Mouse (Mus musculus): ENCODE measurements at regions not wholly inside any gene's neighbourhood (a gene's known extent, or its start where the extent isn't known, plus 50 kb on each side); places are given as distances from the start of the nearest gene placed in this dataset.

GRCm38 (mm10) chr4:34105251-34105650 is 55.3 kb upstream of the Spaca1 start:
- Histone ChIP-seq H3K9me3 (replicated peaks) (peaks cover 27% of the 10 kb centered on the region), H3K27ac (replicated peaks) (no peak overlapping the region), H3K36me3 (no peaks in the 10 kb centered on the region), H3K27me3 (ENCODE audit: low read depth, poor library complexity, severe bottlenecking) (no peaks in the 10 kb centered on the region), H3K4me1 (no peaks in the 10 kb centered on the region), H3K4me3 (no peak overlapping the region)
- no peak for DNase-seq (ENCODE audit: low spot score)
- 98% methylated on average over 2 of the region's 2 CpGs for WGBS

GRCm38 (mm10) chr4:34114323-34114722 is 64.3 kb upstream of the Spaca1 start:
- no peaks in the 10 kb centered on the region for H3K36me3 ChIP-seq
- H3K9me3 ChIP-seq (replicated peaks), result no peaks in the 10 kb centered on the region
- no peaks in the 10 kb centered on the region for H3K27me3 ChIP-seq (ENCODE audit: low read depth, poor library complexity, severe bottlenecking)
- 88% methylated on average over 6 of the region's 6 CpGs for WGBS
- no peak for DNase-seq (ENCODE audit: low spot score)
- H3K27ac ChIP-seq (replicated peaks), result no peak overlapping the region
- no peaks in the 10 kb centered on the region for H3K4me1 ChIP-seq
- no peak overlapping the region for H3K4me3 ChIP-seq

GRCm38 (mm10) chr4:34117086-34117485 is 67.1 kb upstream of the Spaca1 start:
- Histone ChIP-seq H3K36me3 (no peaks in the 10 kb centered on the region), H3K4me3 (no peak overlapping the region), H3K9me3 (replicated peaks) (no peaks in the 10 kb centered on the region), H3K27ac (replicated peaks) (no peak overlapping the region), H3K4me1 (no peaks in the 10 kb centered on the region), H3K27me3 (ENCODE audit: low read depth, poor library complexity, severe bottlenecking) (no peaks in the 10 kb centered on the region)
- WGBS, result 92% methylated on average over 1 of the region's 1 CpGs
- DNase-seq (ENCODE audit: low spot score), result no peak

DNA sequence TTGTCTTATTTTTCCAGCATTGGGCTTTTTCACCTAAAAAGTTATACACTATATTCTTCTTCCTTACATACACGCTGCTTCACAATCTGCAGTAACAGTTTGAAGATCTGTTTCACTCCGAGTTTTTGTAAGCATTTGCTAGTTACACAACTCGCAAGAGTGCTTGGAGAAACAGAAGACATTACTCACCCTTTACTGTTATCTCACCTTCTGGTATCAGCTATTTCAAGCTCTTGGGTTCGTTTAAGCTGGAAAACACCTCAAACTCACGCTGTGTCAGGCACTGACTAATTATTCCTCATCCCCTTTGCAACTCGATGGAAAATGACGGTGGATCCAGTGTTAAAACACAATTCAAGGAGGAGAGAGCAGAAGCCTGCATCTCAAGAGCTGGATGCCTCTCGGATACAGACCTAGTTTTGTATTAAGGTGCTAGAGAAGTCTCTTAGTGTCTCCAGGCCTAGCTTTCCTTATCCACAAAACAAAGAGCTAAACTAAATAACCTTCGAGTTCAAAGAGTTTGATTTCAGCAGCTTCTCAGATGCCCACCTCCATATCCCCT is 73.0 kb upstream of the Spaca1 start:
- WGBS, result 83% methylated on average over 9 of the region's 9 CpGs

DNA sequence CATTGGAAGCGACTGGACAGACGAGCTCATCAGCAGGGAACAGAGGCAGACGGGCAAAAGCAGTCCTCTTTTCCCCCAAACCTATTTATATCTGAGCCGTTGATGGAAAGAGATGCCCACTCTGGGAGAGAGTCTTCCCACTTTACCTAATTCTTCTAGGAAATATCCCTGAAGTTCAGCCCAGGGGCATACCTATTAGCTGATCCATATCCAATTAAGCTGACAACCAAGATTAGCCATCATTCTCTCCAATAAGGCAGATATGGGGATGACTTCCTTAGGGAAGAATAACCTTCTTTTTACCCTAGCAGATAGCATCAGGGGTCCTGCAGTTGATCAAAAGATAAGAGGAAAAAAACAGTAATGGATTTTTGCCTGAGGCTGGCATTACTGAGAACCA is 78.2 kb upstream of the Spaca1 start:
- no peak overlapping the region for H3K27ac ChIP-seq (replicated peaks)
- no peaks in the 10 kb centered on the region for H3K36me3 ChIP-seq
- no peak for DNase-seq (ENCODE audit: low spot score)
- H3K27me3 ChIP-seq (ENCODE audit: low read depth, poor library complexity, severe bottlenecking), result no peaks in the 10 kb centered on the region
- no peak overlapping the region for H3K4me3 ChIP-seq
- H3K9me3 ChIP-seq (replicated peaks), result no peaks in the 10 kb centered on the region
- 82% methylated on average over 4 of the region's 4 CpGs for WGBS
- no peaks in the 10 kb centered on the region for H3K4me1 ChIP-seq

More for the DNA sequence above, 73.0 kb upstream of the Spaca1 start:
- Histone ChIP-seq H3K36me3 (no peaks in the 10 kb centered on the region), H3K4me3 (no peak overlapping the region), H3K27me3 (ENCODE audit: low read depth, poor library complexity, severe bottlenecking) (no peaks in the 10 kb centered on the region), H3K9me3 (replicated peaks) (no peaks in the 10 kb centered on the region), H3K27ac (replicated peaks) (no peak overlapping the region), H3K4me1 (no peaks in the 10 kb centered on the region)
- DNase-seq (ENCODE audit: low spot score), result no peak

DNA sequence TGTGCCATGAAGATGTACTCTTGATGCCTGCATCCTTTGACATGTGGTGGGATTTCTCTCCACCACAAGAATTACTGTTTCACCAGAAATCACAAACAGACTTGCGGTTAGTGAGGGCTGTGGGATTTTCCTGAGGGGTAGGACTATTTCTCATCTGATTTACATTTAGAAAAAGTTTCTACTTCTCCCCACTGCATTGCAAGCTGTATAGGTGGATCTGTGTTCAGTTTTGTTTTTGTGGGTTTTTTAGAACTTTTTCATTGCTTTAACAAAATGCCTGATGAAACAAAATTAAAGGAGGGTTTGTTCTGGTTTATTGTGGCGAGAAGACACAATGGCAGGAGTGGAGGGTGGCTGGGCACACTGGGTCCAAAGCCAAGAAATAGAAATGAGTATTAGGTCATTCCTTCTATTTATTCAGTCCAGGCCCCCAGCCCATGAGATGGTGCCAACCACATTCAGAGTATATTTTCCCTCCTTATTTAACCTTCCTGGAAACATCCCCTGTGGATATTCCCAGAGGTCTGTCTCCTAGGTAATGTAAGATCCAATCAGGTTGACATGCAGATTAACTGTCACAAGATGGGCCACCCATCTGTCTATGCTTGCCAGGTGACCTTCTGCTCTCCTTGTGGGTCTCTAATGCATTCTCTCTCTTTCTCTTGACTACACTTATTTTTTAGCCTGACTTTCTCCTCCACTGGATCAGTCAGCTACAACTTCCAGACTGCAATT is 96.3 kb upstream of the Spaca1 start:
- Histone ChIP-seq H3K4me1 (no peaks in the 10 kb centered on the region), H3K36me3 (no peaks in the 10 kb centered on the region), H3K4me3 (no peak overlapping the region), H3K27me3 (ENCODE audit: low read depth, poor library complexity, severe bottlenecking) (no peaks in the 10 kb centered on the region), H3K9me3 (replicated peaks) (no peaks in the 10 kb centered on the region), H3K27ac (replicated peaks) (no peak overlapping the region)
- DNase-seq (ENCODE audit: low spot score), result no peak
- WGBS, result 82% methylated on average over 2 of the region's 2 CpGs

- WGBS, result 79% methylated on average over 5 of the region's 5 CpGs
Measured at GRCm38 (mm10) chr4:34148956-34149739, 99.2 kb upstream of the Spaca1 start.

DNA sequence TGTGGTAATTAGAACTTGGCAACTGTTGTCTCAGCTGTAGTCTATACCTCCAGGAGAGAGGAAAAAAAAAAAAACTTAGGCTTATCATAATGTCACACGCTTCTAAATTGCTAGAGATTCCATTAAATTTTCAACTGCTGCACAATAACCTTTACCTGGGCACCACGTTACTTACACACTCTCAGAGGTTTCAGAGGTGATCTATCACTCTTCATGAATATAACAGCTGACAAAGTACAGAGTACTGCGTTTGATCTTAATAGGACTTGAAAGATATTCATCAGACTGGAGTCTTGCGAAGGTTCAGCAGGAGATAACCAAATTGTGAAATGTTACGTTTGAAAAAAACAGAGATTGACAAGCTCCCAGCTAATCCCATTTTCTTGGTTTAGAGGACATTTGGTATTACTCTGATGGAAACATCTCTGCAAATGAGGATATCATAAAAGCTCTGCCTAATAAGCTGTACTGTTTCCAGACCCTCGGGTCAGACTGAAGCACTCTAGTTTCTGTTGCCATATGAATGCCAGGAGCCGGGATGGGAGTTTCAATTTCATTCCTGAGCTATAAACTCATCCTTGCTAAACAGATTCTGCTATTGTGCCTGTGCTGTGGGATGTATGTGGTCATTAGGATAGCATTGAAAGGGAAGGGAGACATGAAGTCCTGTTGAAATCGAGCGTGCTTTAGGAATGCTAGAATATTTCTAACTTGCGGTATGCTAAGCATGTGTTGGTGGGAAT is 101.8 kb upstream of the Spaca1 start:
- WGBS, result 83% methylated on average over 10 of the region's 10 CpGs

More at GRCm38 (mm10) chr4:34148956-34149739, 99.2 kb upstream of the Spaca1 start:
- no peak for DNase-seq (ENCODE audit: low spot score)
- Histone ChIP-seq H3K36me3 (no peaks in the 10 kb centered on the region), H3K27ac (replicated peaks) (no peak overlapping the region), H3K27me3 (ENCODE audit: low read depth, poor library complexity, severe bottlenecking) (no peaks in the 10 kb centered on the region), H3K4me3 (no peak overlapping the region), H3K9me3 (replicated peaks) (no peaks in the 10 kb centered on the region), H3K4me1 (no peaks in the 10 kb centered on the region)

GRCm38 (mm10) chr4:34155501-34155900 is 105.5 kb upstream of the Spaca1 start:
- H3K36me3 ChIP-seq, result no peaks in the 10 kb centered on the region
- H3K27ac ChIP-seq (replicated peaks), result no peak overlapping the region
- DNase-seq (ENCODE audit: low spot score), result no peak
- H3K27me3 ChIP-seq (ENCODE audit: low read depth, poor library complexity, severe bottlenecking), result no peaks in the 10 kb centered on the region
- WGBS, result 93% methylated on average over 6 of the region's 6 CpGs
- no peak overlapping the region for H3K4me3 ChIP-seq
- H3K4me1 ChIP-seq, result no peaks in the 10 kb centered on the region
- H3K9me3 ChIP-seq (replicated peaks), result no peaks in the 10 kb centered on the region

More for the DNA sequence above, 101.8 kb upstream of the Spaca1 start:
- Histone ChIP-seq H3K4me3 (no peak overlapping the region), H3K4me1 (no peaks in the 10 kb centered on the region), H3K36me3 (no peaks in the 10 kb centered on the region), H3K27ac (replicated peaks) (no peak overlapping the region), H3K9me3 (replicated peaks) (no peaks in the 10 kb centered on the region), H3K27me3 (ENCODE audit: low read depth, poor library complexity, severe bottlenecking) (no peaks in the 10 kb centered on the region)
- DNase-seq (ENCODE audit: low spot score), result no peak

- no peak for DNase-seq (ENCODE audit: low spot score)
- no peaks in the 10 kb centered on the region for H3K27me3 ChIP-seq (ENCODE audit: low read depth, poor library complexity, severe bottlenecking)
- H3K27ac ChIP-seq (replicated peaks), result no peak overlapping the region
- H3K4me3 ChIP-seq, result no peak overlapping the region
- no peaks in the 10 kb centered on the region for H3K4me1 ChIP-seq
- WGBS, result 89% methylated on average over 6 of the region's 6 CpGs
- no peaks in the 10 kb centered on the region for H3K36me3 ChIP-seq
- no peaks in the 10 kb centered on the region for H3K9me3 ChIP-seq (replicated peaks)
Measured at GRCm38 (mm10) chr4:34157818-34158511, 108.0 kb upstream of the Spaca1 start.

- Histone ChIP-seq H3K4me1 (no peaks in the 10 kb centered on the region), H3K4me3 (no peak overlapping the region), H3K27ac (replicated peaks) (no peak overlapping the region), H3K27me3 (ENCODE audit: low read depth, poor library complexity, severe bottlenecking) (no peaks in the 10 kb centered on the region), H3K36me3 (no peaks in the 10 kb centered on the region), H3K9me3 (replicated peaks) (no peaks in the 10 kb centered on the region)
- WGBS, result 80% methylated on average over 4 of the region's 4 CpGs
- no peak for DNase-seq (ENCODE audit: low spot score)
Measured at GRCm38 (mm10) chr4:34171265-34171862, 121.4 kb upstream of the Spaca1 start.

- Histone ChIP-seq H3K9me3 (replicated peaks) (no peaks in the 10 kb centered on the region), H3K36me3 (no peaks in the 10 kb centered on the region), H3K27me3 (ENCODE audit: low read depth, poor library complexity, severe bottlenecking) (no peaks in the 10 kb centered on the region), H3K27ac (replicated peaks) (no peak overlapping the region), H3K4me1 (no peaks in the 10 kb centered on the region), H3K4me3 (no peak overlapping the region)
- DNase-seq (ENCODE audit: low spot score), result no peak
- 88% methylated on average over 3 of the region's 3 CpGs for WGBS
Measured at GRCm38 (mm10) chr4:34172000-34172399, 122.0 kb upstream of the Spaca1 start.

Data from midbrain, embryonic 10.5 days (tissue).